Mouse (Mus musculus) heart, embryonic 11.5 days (tissue): Measurements from ENCODE around the gene Sema5a. TPM values are rescaled to one million over a fixed set of nuclear protein-coding genes. Genes with fewer than 3 reads are reported as not detected.

ENCODE experiments used
- ATAC-seq: fragments of 200-750 bp; cut with Nextera tagmentation; replicated peaks from 2 replicates; pipeline ENCODE4 v1.8.0; 2017; ENCODE audit warnings: moderate library complexity; ENCODE audit not compliant: insufficient number of reproducible peaks, low FRiP score, low TSS enrichment
- H3K27ac ChIP-seq: fragments of 300-500 bp; sonication (generic); 2 replicates; pipeline ENCODE4 v1.5.1; 2014; ENCODE audit warnings: mild to moderate bottlenecking, low read depth, low read length
- H3K27me3 ChIP-seq: fragments of 300-500 bp; sonication (generic); 2 replicates; pipeline ENCODE4 v1.6.1; 2014; ENCODE audit warnings: mild to moderate bottlenecking, low read length, mixed read lengths; ENCODE audit not compliant: control insufficient read depth, insufficient read depth
- H3K36me3 ChIP-seq: fragments of 300-500 bp; sonication (generic); 2 replicates; pipeline ENCODE4 v1.6.1; 2014; ENCODE audit warnings: mild to moderate bottlenecking, low read length, moderate library complexity, mixed read lengths; ENCODE audit not compliant: control insufficient read depth, insufficient read depth
- H3K4me1 ChIP-seq: fragments of 300-500 bp; sonication (generic); 2 replicates; pipeline ENCODE4 v1.6.1; 2014; ENCODE audit warnings: low read length; ENCODE audit not compliant: control insufficient read depth, insufficient read depth
- H3K4me2 ChIP-seq: fragments of 300-500 bp; sonication (generic); 2 replicates; pipeline ENCODE4 v1.6.1; 2014; ENCODE audit warnings: mild to moderate bottlenecking, moderate library complexity
- H3K4me3 ChIP-seq: fragments of 300-500 bp; sonication (generic); 2 replicates; pipeline ENCODE4 v1.5.1; 2014; ENCODE audit warnings: low read depth, low read length
- H3K9ac ChIP-seq: fragments of 300-500 bp; sonication (generic); 2 replicates; pipeline ENCODE4 v1.6.1; 2014; ENCODE audit warnings: mild to moderate bottlenecking, low read depth, low read length, moderate library complexity
- H3K9me3 ChIP-seq: fragments of 300-500 bp; sonication (generic); replicated peaks from 2 replicates; pipeline ENCODE4 v1.6.1; 2016; ENCODE audit warnings: low read length; ENCODE audit not compliant: control insufficient read depth
- WGBS: fragments of 180-500 bp; shearing (Covaris S2); extraction: QIAGEN DNeasy Blood & Tissue Kit; methylation state at CpG from one replicate; pipeline ENCODE4 v1.1.7; 2014; ENCODE audit not compliant: insufficient replicate concordance; 5-methylcytosine and 5-hydroxymethylcytosine counted together
- polyA plus RNA-seq: library from polyadenylated mRNA; unstranded; fragments of >200 nt; fragmentation: Nextera tagmentation; extraction: Ambion mirVana; gene quantifications from 2 replicates; pipeline ENCODE4 v1.2.1, GENCODE M21; 2014

The Sema5a gene
- polyA plus RNA-seq, 1 experiment from 2014 or later: 3.8 TPM

DNA sequence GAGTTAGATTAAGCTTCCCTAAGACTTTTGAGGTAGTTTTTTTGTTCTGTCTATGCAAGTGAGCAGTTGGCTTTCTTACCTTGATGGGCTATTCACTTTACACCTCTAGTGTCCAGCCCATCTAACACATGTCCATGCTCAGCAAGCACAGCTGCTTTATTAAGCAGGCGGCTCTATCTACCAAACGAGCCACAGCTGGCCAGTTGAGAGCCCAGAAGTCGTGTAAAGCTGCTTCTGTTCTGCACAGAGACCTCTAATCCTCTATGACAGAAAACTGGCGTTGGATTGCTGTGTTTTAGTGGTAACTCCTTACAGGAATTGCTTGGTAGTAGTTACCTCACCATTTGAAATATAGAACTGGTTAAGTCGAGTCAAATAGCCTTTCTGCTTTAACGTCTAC is 126.8 kb downstream of the Sema5a start:
- Histone ChIP-seq H3K4me2 (no peak overlapping the region), H3K27me3 (no peaks in the 10 kb centered on the region), H3K4me3 (no peak overlapping the region), H3K36me3 (no peaks in the 10 kb centered on the region), H3K27ac (no peak overlapping the region), H3K9ac (no peak overlapping the region), H3K9me3 (no peaks in the 10 kb centered on the region), H3K4me1 (no peaks in the 10 kb centered on the region)
- no peak for ATAC-seq
- WGBS: 71% methylated on average over 6 of the region's 6 CpGs

- no peak overlapping the region for H3K4me2 ChIP-seq
- ATAC-seq: no peak
- 85% methylated on average over 5 of the region's 5 CpGs for WGBS
These were observed 131.7 kb downstream of the Sema5a start for GRCm38 (mm10) chr15:32376326-32376725.

GRCm38 (mm10) chr15:32377781-32378180 is 133.2 kb downstream of the Sema5a start:
- Histone ChIP-seq H3K27ac (no peak overlapping the region), H3K36me3 (no peaks in the 10 kb centered on the region), H3K4me1 (no peaks in the 10 kb centered on the region), H3K4me2 (no peak overlapping the region), H3K27me3 (no peaks in the 10 kb centered on the region), H3K9ac (no peak overlapping the region), H3K9me3 (no peaks in the 10 kb centered on the region), H3K4me3 (no peak overlapping the region)
- no peak for ATAC-seq
- WGBS: 84% methylated on average over 3 of the region's 3 CpGs

More at GRCm38 (mm10) chr15:32376326-32376725, 131.7 kb downstream of the Sema5a start:
- Histone ChIP-seq H3K9ac (no peak overlapping the region), H3K4me3 (no peak overlapping the region), H3K4me1 (no peaks in the 10 kb centered on the region), H3K36me3 (no peaks in the 10 kb centered on the region), H3K27ac (no peak overlapping the region), H3K27me3 (no peaks in the 10 kb centered on the region), H3K9me3 (no peaks in the 10 kb centered on the region)

GRCm38 (mm10) chr15:32380311-32380710 is 135.7 kb downstream of the Sema5a start:
- WGBS: 84% methylated on average over 3 of the region's 3 CpGs
- Histone ChIP-seq H3K9ac (no peak overlapping the region), H3K4me2 (no peak overlapping the region), H3K27ac (no peak overlapping the region), H3K27me3 (no peaks in the 10 kb centered on the region), H3K9me3 (no peaks in the 10 kb centered on the region), H3K4me3 (no peak overlapping the region), H3K36me3 (no peaks in the 10 kb centered on the region), H3K4me1 (no peaks in the 10 kb centered on the region)
- ATAC-seq: no peak

DNA sequence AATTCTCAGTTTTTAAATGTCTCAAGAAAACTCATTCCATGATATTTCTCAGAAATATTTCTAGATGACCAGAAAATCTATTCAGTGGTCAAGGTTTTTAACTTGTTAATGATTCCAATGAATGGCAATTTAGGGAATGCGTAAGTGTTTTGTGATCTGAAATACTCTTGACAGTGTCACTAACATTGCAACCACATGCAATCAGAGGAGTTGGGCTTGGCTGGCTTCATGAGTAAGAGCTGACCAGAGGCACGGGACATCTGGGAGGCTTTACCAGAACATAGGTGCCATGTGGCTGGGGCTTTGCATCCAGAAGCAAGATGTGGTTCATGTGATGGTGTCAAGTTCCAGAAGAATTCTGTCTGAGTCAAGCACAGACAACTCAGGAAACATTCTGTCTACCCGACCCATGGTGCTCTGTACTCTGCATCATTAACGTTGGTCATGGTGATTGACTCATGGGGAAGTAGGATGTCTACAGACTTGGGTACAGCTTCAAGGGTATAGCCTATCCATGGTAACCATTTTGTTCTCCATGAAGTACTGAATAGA is 138.4 kb downstream of the Sema5a start:
- Histone ChIP-seq H3K9ac (no peak overlapping the region), H3K4me3 (no peak overlapping the region), H3K4me2 (no peak overlapping the region), H3K4me1 (no peaks in the 10 kb centered on the region), H3K9me3 (no peaks in the 10 kb centered on the region), H3K36me3 (no peaks in the 10 kb centered on the region), H3K27ac (no peak overlapping the region), H3K27me3 (no peaks in the 10 kb centered on the region)
- 81% methylated on average over 4 of the region's 4 CpGs for WGBS
- no peak for ATAC-seq

DNA sequence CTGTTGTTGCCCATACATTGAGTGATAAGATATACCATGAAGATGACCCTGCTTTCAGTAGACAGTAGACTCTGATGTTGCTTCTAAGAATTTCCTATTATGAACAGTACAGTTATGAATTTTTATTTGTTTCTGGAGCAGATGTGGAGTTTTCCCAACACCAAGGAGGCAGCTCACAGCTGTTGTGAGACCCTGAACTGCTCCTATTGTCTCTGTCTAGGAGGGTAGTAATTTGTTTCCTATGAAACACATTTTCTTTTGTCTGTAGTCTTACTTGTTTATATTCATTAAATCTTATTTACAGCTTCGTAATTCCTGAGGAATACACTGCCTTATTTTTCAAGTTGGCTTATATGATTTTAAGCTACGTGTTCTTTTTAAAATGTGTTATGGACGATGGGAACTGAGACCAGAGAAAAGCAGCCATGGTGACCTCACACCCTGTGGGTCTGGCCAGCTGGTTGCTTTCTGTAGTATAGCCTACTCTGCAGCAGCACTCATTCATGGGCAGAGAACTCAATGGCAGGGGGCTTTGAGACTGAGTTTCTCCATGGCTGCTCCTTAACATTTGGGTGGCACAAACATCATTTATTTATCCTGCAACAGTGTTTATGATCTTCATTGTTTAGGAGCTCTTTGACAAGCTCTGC is 151.8 kb downstream of the Sema5a start:
- Histone ChIP-seq H3K27me3 (no peaks in the 10 kb centered on the region), H3K4me1 (no peaks in the 10 kb centered on the region), H3K36me3 (no peaks in the 10 kb centered on the region), H3K4me2 (no peak overlapping the region), H3K27ac (no peak overlapping the region), H3K4me3 (no peak overlapping the region), H3K9me3 (no peaks in the 10 kb centered on the region), H3K9ac (no peak overlapping the region)
- no peak for ATAC-seq
- WGBS: 83% methylated on average over 3 of the region's 3 CpGs

DNA sequence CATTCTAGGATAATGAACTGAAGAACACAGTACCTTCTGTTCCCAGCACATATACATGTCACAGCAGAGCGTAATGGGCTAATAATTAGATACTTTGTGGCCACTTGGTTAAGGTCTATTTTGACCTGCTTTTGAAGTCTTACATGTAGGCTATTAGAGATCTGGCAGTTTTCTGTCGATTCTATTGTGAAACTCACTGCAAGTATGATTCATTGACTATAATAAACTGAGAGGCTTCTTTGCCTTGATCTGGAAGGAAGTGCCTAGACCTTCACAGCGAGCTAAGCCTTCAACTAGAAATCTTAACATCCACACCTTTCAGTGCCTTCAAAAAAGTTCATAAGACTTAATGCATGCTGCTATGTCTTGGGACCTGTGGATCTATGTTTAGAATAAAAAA is 152.5 kb downstream of the Sema5a start:
- H3K9me3 ChIP-seq: no peaks in the 10 kb centered on the region
- H3K27me3 ChIP-seq: no peaks in the 10 kb centered on the region
- H3K9ac ChIP-seq: no peak overlapping the region
- WGBS: 75% methylated on average over 3 of the region's 3 CpGs
- H3K4me3 ChIP-seq: no peak overlapping the region
- no peak for ATAC-seq
- no peak overlapping the region for H3K4me2 ChIP-seq
- H3K36me3 ChIP-seq: no peaks in the 10 kb centered on the region
- no peaks in the 10 kb centered on the region for H3K4me1 ChIP-seq
- H3K27ac ChIP-seq: no peak overlapping the region

- Histone ChIP-seq H3K27ac (no peak overlapping the region), H3K27me3 (no peaks in the 10 kb centered on the region), H3K36me3 (no peaks in the 10 kb centered on the region), H3K9me3 (no peaks in the 10 kb centered on the region), H3K9ac (no peak overlapping the region), H3K4me1 (no peaks in the 10 kb centered on the region), H3K4me2 (no peak overlapping the region), H3K4me3 (no peak overlapping the region)
- no peak for ATAC-seq
- WGBS: 83% methylated on average over 1 of the region's 1 CpGs
These were observed 154.1 kb downstream of the Sema5a start for GRCm38 (mm10) chr15:32398721-32399120.

DNA sequence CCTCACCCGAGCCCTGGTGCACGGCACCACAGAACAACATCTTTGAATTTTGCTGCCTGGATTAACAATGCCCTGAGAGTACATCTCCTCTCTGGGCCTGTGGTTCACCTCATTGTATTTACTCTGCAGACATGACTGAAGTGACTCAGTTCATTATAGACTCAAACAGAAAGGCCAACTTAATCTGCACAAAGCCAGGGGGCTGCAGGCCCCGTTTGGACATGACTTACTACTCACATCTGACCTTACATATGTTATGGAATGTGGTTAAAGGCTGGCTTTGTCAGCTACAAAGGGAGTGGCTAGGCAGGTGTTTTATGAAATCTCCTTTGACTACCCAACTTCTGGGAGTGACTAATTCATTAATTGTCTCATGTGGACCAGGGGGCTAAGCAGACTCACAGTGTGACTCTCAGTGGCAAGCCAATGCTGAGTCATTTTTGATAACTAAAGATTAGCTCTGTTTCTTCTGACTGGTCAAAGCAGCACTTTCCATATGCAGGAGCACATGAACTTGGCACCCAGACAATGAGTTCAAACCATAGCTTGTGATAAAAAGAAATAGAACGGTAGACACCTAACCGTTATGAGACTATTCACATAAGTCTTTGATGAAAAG is 157.4 kb downstream of the Sema5a start:
- Histone ChIP-seq H3K9ac (no peak overlapping the region), H3K4me2 (no peak overlapping the region), H3K4me3 (no peak overlapping the region), H3K27me3 (no peaks in the 10 kb centered on the region), H3K9me3 (no peaks in the 10 kb centered on the region), H3K4me1 (no peaks in the 10 kb centered on the region), H3K36me3 (no peaks in the 10 kb centered on the region), H3K27ac (no peak overlapping the region)
- ATAC-seq: no peak
- WGBS: 70% methylated on average over 5 of the region's 5 CpGs
